Mouse (Mus musculus) limb, embryonic 11.5 days (tissue): Measurements from ENCODE around the gene Rab8b. TPM values are rescaled to one million over a fixed set of nuclear protein-coding genes. Genes with fewer than 3 reads are reported as not detected.

Experiments used
- ATAC-seq: fragments of 200-750 bp; cut with Nextera tagmentation; 2 replicates; pipeline ENCODE4 v1.8.0; 2017; ENCODE audit warnings: low read depth; ENCODE audit not compliant: insufficient number of reproducible peaks, low FRiP score, low TSS enrichment
- DNase-seq: peaks from one replicate; pipeline ENCODE4 v3.0.0-alpha.2; 2015; ENCODE audit warnings: low spot score
- H3K27ac ChIP-seq: fragments of 300-500 bp; sonication (generic); replicated peaks from 2 replicates; pipeline ENCODE4 v1.5.1; 2014; ENCODE audit warnings: low read depth, mild to moderate bottlenecking, low read length
- H3K27me3 ChIP-seq: fragments of 300-500 bp; sonication (generic); 2 replicates; pipeline ENCODE4 v1.6.1; 2014; ENCODE audit warnings: mild to moderate bottlenecking, low read length, mixed read lengths; ENCODE audit not compliant: control insufficient read depth, insufficient read depth
- H3K36me3 ChIP-seq: fragments of 300-500 bp; sonication (generic); 2 replicates; pipeline ENCODE4 v1.6.1; 2014; ENCODE audit warnings: mild to moderate bottlenecking, low read length, moderate library complexity, mixed read lengths; ENCODE audit not compliant: control insufficient read depth, insufficient read depth
- H3K4me1 ChIP-seq: fragments of 300-500 bp; sonication (generic); 2 replicates; pipeline ENCODE4 v1.6.1; 2014; ENCODE audit warnings: low read length, mixed read lengths; ENCODE audit not compliant: control insufficient read depth, insufficient read depth
- H3K4me2 ChIP-seq: fragments of 300-500 bp; sonication (generic); 2 replicates; pipeline ENCODE4 v1.6.1; 2014; ENCODE audit warnings: low read depth, mild to moderate bottlenecking, moderate library complexity; ENCODE audit not compliant: severe bottlenecking
- H3K4me3 ChIP-seq: fragments of 300-500 bp; sonication (generic); 2 replicates; pipeline ENCODE4 v1.5.1; 2014; ENCODE audit warnings: low read depth, low read length
- H3K9ac ChIP-seq: fragments of 300-500 bp; sonication (generic); 2 replicates; pipeline ENCODE4 v1.6.1; 2014; ENCODE audit warnings: mild to moderate bottlenecking, low read length
- H3K9me3 ChIP-seq: fragments of 300-500 bp; sonication (generic); 2 replicates; pipeline ENCODE4 v1.6.1; 2016; ENCODE audit warnings: low read length; ENCODE audit not compliant: control insufficient read depth
- WGBS: fragments of 180-500 bp; shearing (Covaris S2); extraction: QIAGEN DNeasy Blood & Tissue Kit; methylation state at CpG from one replicate; pipeline ENCODE4 v1.1.7; 2014; 5-methylcytosine and 5-hydroxymethylcytosine counted together
- polyA plus RNA-seq: library from polyadenylated mRNA; unstranded; fragments of >200 nt; fragmentation: Nextera tagmentation; extraction: Ambion mirVana; gene quantifications from 2 replicates; pipeline ENCODE4 v1.2.1, GENCODE M21; 2014

Gene Rab8b
- polyA plus RNA-seq, 1 experiment from 2014 or later: 15.2 TPM

GRCm38 (mm10) chr9:66887960-66888610 lies 31.4 kb downstream of the Rab8b start:
- H3K4me2 ChIP-seq: no peak overlapping the region
- 70% methylated on average over 6 of the region's 6 CpGs for WGBS
- H3K4me1 ChIP-seq: no peaks in the 10 kb centered on the region
- H3K9ac ChIP-seq: no peak overlapping the region
- H3K27me3 ChIP-seq: no peaks in the 10 kb centered on the region
- H3K4me3 ChIP-seq: no peak overlapping the region
- no peak overlapping the region for H3K27ac ChIP-seq
- ATAC-seq: no peak
- no peaks in the 10 kb centered on the region for H3K9me3 ChIP-seq
- H3K36me3 ChIP-seq: no peaks in the 10 kb centered on the region
- no peak for DNase-seq

DNA sequence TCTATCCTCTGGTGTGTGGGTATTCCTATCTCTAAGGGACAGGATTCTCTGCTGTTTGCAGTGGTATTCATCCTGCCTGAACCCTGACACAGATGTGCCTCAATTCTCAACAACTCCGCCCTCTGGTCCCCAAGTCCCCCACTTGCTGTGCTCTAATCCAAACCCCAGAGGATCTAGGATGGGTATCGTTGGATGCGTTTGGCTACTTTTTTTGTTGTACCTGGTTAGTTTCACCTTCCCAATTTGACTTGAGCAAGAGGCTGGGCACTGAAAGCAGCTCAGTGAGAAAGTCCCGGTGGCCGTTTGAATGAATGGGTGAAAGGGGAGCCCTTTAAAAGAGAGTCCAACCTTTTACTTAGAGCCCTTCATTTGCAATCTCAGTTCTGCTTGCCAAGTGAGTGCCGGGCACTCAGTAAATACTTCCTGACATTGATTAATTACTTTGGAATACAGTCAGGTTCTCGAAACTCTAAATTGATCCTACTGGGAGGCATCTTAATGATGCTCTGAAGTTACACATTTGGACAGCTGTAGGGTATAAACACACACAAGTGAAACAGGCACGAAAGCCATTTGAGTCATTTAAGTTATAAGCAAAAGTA lies 32.1 kb downstream of the Rab8b start:
- Histone ChIP-seq H3K4me1 (0 out of 2 replicates have a peak, but pooled peaks cover 2% of the 10 kb centered on the region), H3K9me3 (no peaks in the 10 kb centered on the region), H3K36me3 (no peaks in the 10 kb centered on the region), H3K9ac (no peak overlapping the region), H3K27me3 (no peaks in the 10 kb centered on the region), H3K27ac (no peak overlapping the region), H3K4me3 (no peak overlapping the region), H3K4me2 (no peak overlapping the region)
- no peak for ATAC-seq
- 53% methylated on average over 8 of the region's 8 CpGs for WGBS
- no peak for DNase-seq

DNA sequence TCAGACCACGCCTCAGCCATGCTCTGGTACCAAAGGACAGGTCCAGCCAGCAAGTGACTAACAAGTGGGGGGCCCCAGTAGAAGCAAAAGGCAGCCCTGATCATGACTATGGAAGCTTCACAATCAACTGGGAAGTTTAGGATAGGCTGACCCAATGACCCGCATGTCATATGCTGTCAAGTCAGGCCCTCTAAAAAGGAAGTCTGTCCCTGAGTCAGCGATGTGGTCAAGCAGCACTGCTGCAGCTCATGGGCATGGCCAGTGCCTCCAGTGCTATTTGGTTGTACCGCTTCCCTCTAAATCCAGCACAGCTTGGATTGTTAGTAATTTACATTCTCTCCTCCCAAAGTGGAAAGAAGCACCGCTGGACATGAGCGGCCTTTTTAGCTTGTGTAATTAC lies 32.7 kb downstream of the Rab8b start:
- no peaks in the 10 kb centered on the region for H3K27me3 ChIP-seq
- no peak for ATAC-seq
- H3K4me3 ChIP-seq: no peak overlapping the region
- no peak overlapping the region for H3K27ac ChIP-seq
- WGBS: 88% methylated on average over 6 of the region's 6 CpGs
- no peak overlapping the region for H3K4me2 ChIP-seq
- no peak for DNase-seq
- no peak overlapping the region for H3K9ac ChIP-seq
- H3K36me3 ChIP-seq: no peaks in the 10 kb centered on the region
- H3K4me1 ChIP-seq: 0 out of 2 replicates have a peak, but pooled peaks cover 2% of the 10 kb centered on the region
- no peaks in the 10 kb centered on the region for H3K9me3 ChIP-seq

GRCm38 (mm10) chr9:66886366-66886765 lies 33.1 kb downstream of the Rab8b start:
- no peak overlapping the region for H3K27ac ChIP-seq
- 0 out of 2 replicates have a peak, but pooled peaks cover 2% of the 10 kb centered on the region for H3K4me1 ChIP-seq
- ATAC-seq (no peak), DNase-seq (no peak)
- no peak overlapping the region for H3K9ac ChIP-seq
- no peaks in the 10 kb centered on the region for H3K9me3 ChIP-seq
- H3K27me3 ChIP-seq: no peaks in the 10 kb centered on the region
- H3K4me2 ChIP-seq: no peak overlapping the region
- H3K36me3 ChIP-seq: no peaks in the 10 kb centered on the region
- WGBS: 56% methylated on average over 3 of the region's 3 CpGs
- H3K4me3 ChIP-seq: no peak overlapping the region

DNA sequence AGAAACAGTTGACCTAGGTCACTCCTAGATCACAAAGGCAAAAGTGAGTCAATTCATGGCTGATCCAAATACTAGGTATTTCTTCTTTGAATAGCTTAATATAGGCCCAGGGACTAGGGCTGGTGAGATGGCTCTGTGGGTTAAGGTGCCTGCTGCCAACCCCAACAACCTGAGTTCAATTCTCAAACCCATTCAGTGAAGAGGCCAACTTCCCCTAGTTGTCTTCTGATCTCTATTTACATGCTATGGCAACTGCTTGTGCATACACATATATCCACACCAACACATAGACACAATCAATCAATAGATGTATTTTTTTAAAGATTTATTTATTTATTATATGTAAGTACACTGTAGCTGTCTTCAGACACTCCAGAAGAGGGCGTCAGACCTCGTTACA lies 34.9 kb downstream of the Rab8b start:
- Histone ChIP-seq H3K27me3 (no peaks in the 10 kb centered on the region), H3K9ac (no peak overlapping the region), H3K4me3 (no peak overlapping the region), H3K36me3 (no peaks in the 10 kb centered on the region), H3K4me1 (0 out of 2 replicates have a peak, but pooled peaks cover 2% of the 10 kb centered on the region), H3K9me3 (no peaks in the 10 kb centered on the region), H3K27ac (no peak overlapping the region), H3K4me2 (no peak overlapping the region)
- 88% methylated on average over 2 of the region's 2 CpGs for WGBS
- no peak for DNase-seq
- no peak for ATAC-seq

- DNase-seq (no peak), ATAC-seq (no peak)
- no peaks in the 10 kb centered on the region for H3K36me3 ChIP-seq
- H3K27me3 ChIP-seq: no peaks in the 10 kb centered on the region
- H3K27ac ChIP-seq: no peak overlapping the region
- WGBS: 89% methylated on average over 5 of the region's 5 CpGs
- H3K9ac ChIP-seq: no peak overlapping the region
- H3K4me2 ChIP-seq: no peak overlapping the region
- H3K9me3 ChIP-seq: no peaks in the 10 kb centered on the region
- no peak overlapping the region for H3K4me3 ChIP-seq
- 0 out of 2 replicates have a peak, but pooled peaks cover 2% of the 10 kb centered on the region for H3K4me1 ChIP-seq
Observed at GRCm38 (mm10) chr9:66883500-66883899, 36.0 kb downstream of the Rab8b start.

DNA sequence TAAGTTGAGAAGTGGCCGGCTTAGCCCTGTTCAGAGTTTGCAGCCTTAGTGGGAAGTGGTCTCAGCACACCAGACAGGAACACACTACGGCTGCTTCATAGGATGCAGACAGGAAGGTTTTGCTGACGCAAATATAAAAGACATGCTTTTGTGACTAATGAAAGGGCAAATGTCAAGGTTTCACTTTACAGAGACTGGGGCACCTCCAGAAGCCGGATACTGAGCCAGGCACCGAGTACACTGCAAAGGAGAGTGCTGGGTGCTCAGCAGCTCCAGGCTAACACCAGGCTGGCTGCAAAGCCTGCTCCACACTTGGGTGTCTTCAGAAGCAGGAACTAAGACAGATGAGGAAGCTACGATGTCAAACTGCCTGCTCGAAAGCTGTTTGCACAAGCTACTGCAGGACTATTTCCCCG lies 37.1 kb downstream of the Rab8b start:
- no peak for DNase-seq
- 51% methylated on average over 8 of the region's 8 CpGs for WGBS
- Histone ChIP-seq H3K4me1 (0 out of 2 replicates have a peak, but pooled peaks cover 2% of the 10 kb centered on the region), H3K27me3 (no peaks in the 10 kb centered on the region), H3K36me3 (no peaks in the 10 kb centered on the region), H3K27ac (no peak overlapping the region), H3K4me2 (no peak overlapping the region), H3K9ac (no peak overlapping the region), H3K4me3 (no peak overlapping the region), H3K9me3 (no peaks in the 10 kb centered on the region)
- ATAC-seq: no peak

GRCm38 (mm10) chr9:66881858-66882257 lies 37.6 kb downstream of the Rab8b start:
- Histone ChIP-seq H3K9me3 (no peaks in the 10 kb centered on the region), H3K36me3 (no peaks in the 10 kb centered on the region), H3K4me2 (no peak overlapping the region), H3K27ac (no peak overlapping the region), H3K4me1 (0 out of 2 replicates have a peak, but pooled peaks cover 2% of the 10 kb centered on the region), H3K4me3 (no peak overlapping the region), H3K9ac (no peak overlapping the region), H3K27me3 (no peaks in the 10 kb centered on the region)
- WGBS: 81% methylated on average over 3 of the region's 3 CpGs
- ATAC-seq (no peak), DNase-seq (no peak)
